Mouse (Mus musculus): Measurements from ENCODE around the gene Kcnq4. TPM values are rescaled to one million over a fixed set of nuclear protein-coding genes. Genes with fewer than 3 reads are reported as not detected.
A peak's percentile ranks its signal among the peaks of the same experiment; 100 is the strongest.

Kcnq4 gene
- total and polyA plus RNA-seq, 3 experiments = 0.05 TPM; not detected in 2

- no peak overlapping the region; the same call in 1 of the 2 replicates for H3K4me3 ChIP-seq (ENCODE audit: low read depth, low read length)
- peaks cover 84% of the 10 kb centered on the region for H3K4me1 ChIP-seq (ENCODE audit: insufficient read depth, low read depth, low read length)
- peaks cover 3% of the 10 kb centered on the region; the same call in 1 of the 2 replicates for H3K9me3 ChIP-seq (replicated peaks)
- no peaks in the 10 kb centered on the region for H3K36me3 ChIP-seq (replicated peaks)
- TF ChIP-seq GATA2 (IDR thresholded peaks at IDR 0.05; ENCODE audit: borderline replicate concordance, low read depth, low read length) (no peak), TAL1 (conservative IDR thresholded peaks at IDR 0.05; ENCODE audit: low read depth, low read length) (peak; percentile 90)
- ATAC-seq (ENCODE audit: extremely low read depth, insufficient number of reproducible peaks, low FRiP score, poor library complexity, severe bottlenecking) (peak; percentile 98), DNase-seq (ENCODE audit: low spot score) (peak; percentile 71)
- no peaks in the 10 kb centered on the region for H3K27me3 ChIP-seq (ENCODE audit: insufficient read depth, low read length)
These were observed 73.5 kb downstream of the Kcnq4 start for GRCm38 (mm10) chr4:120674775-120675451.

GRCm38 (mm10) chr4:120673606-120674005, 74.8 kb downstream of the Kcnq4 start:
- ATAC-seq (ENCODE audit: extremely low read depth, insufficient number of reproducible peaks, low FRiP score, poor library complexity, severe bottlenecking) = no peak
- no peak for TF ChIP-seq POLR2AphosphoS5 (IDR thresholded peaks at IDR 0.05; ENCODE audit: insufficient replicate concordance, low read depth, low read length)
- H3K9me3 ChIP-seq (replicated peaks) = no peaks in the 10 kb centered on the region; the same call in 1 of the 2 replicates
- peaks cover 87% of the 10 kb centered on the region for H3K4me1 ChIP-seq (ENCODE audit: insufficient read depth, low read depth, low read length)
- H3K36me3 ChIP-seq (replicated peaks) = peaks cover 4% of the 10 kb centered on the region
- no peak overlapping the region for H3K4me3 ChIP-seq (ENCODE audit: low read depth, low read length)
- H3K27me3 ChIP-seq (ENCODE audit: insufficient read depth, low read length) = no peaks in the 10 kb centered on the region
- no peak for DNase-seq (ENCODE audit: low spot score)

GRCm38 (mm10) chr4:120671046-120671445, 77.4 kb downstream of the Kcnq4 start:
- H3K36me3 ChIP-seq (replicated peaks) = peaks cover 12% of the 10 kb centered on the region
- H3K9me3 ChIP-seq (replicated peaks) = no peaks in the 10 kb centered on the region
- H3K27me3 ChIP-seq (ENCODE audit: insufficient read depth, low read length) = no peaks in the 10 kb centered on the region
- DNase-seq (ENCODE audit: low spot score) (no peak), ATAC-seq (ENCODE audit: extremely low read depth, insufficient number of reproducible peaks, low FRiP score, poor library complexity, severe bottlenecking) (no peak)
- no peak for TF ChIP-seq GATA2 (IDR thresholded peaks at IDR 0.05; ENCODE audit: borderline replicate concordance, low read depth, low read length)
- no peak for TF ChIP-seq TAL1 (conservative IDR thresholded peaks at IDR 0.05; ENCODE audit: low read depth, low read length)
- no peak for TF ChIP-seq CTCF (IDR thresholded peaks at IDR 0.05; ENCODE audit: low read depth, low read length)
- TF ChIP-seq POLR2AphosphoS5 (IDR thresholded peaks at IDR 0.05; ENCODE audit: insufficient replicate concordance, low read depth, low read length) = no peak
- TF ChIP-seq GATA1 (IDR thresholded peaks at IDR 0.05; ENCODE audit: borderline replicate concordance, low read length) = no peak
- H3K4me1 ChIP-seq (ENCODE audit: insufficient read depth, low read depth, low read length) = peaks cover 80% of the 10 kb centered on the region
- no peak overlapping the region for H3K4me3 ChIP-seq (ENCODE audit: low read depth, low read length)

GRCm38 (mm10) chr4:120669585-120669984, 78.8 kb downstream of the Kcnq4 start:
- peaks cover 81% of the 10 kb centered on the region for H3K4me1 ChIP-seq (ENCODE audit: insufficient read depth, low read depth, low read length)
- peaks cover 12% of the 10 kb centered on the region for H3K36me3 ChIP-seq (replicated peaks)
- H3K27me3 ChIP-seq (ENCODE audit: insufficient read depth, low read length) = no peaks in the 10 kb centered on the region
- DNase-seq (ENCODE audit: low spot score) = no peak
- H3K4me3 ChIP-seq (ENCODE audit: low read depth, low read length) = peak overlapping the region; percentile 36; the same call in 1 of the 2 replicates
- no peak for TF ChIP-seq POLR2AphosphoS5 (IDR thresholded peaks at IDR 0.05; ENCODE audit: insufficient replicate concordance, low read depth, low read length)
- peak; percentile 71 for TF ChIP-seq TAL1 (conservative IDR thresholded peaks at IDR 0.05; ENCODE audit: low read depth, low read length)
- no peaks in the 10 kb centered on the region for H3K9me3 ChIP-seq (replicated peaks)
- peak; percentile 11; the same call in 1 of the 2 replicates for ATAC-seq (ENCODE audit: extremely low read depth, insufficient number of reproducible peaks, low FRiP score, poor library complexity, severe bottlenecking)

GRCm38 (mm10) chr4:120668551-120668950, 79.9 kb downstream of the Kcnq4 start:
- H3K4me3 ChIP-seq (ENCODE audit: low read depth, low read length) = peak overlapping the region; percentile 95
- no peak for TF ChIP-seq TAL1 (conservative IDR thresholded peaks at IDR 0.05; ENCODE audit: low read depth, low read length)
- TF ChIP-seq POLR2AphosphoS5 (IDR thresholded peaks at IDR 0.05; ENCODE audit: insufficient replicate concordance, low read depth, low read length) = no peak
- TF ChIP-seq GATA2 (IDR thresholded peaks at IDR 0.05; ENCODE audit: borderline replicate concordance, low read depth, low read length) = no peak
- TF ChIP-seq CTCF (IDR thresholded peaks at IDR 0.05; ENCODE audit: low read depth, low read length) = no peak
- no peak for TF ChIP-seq GATA1 (IDR thresholded peaks at IDR 0.05; ENCODE audit: borderline replicate concordance, low read length)
- peaks cover 75% of the 10 kb centered on the region for H3K4me1 ChIP-seq (ENCODE audit: insufficient read depth, low read depth, low read length)
- DNase-seq (ENCODE audit: low spot score) (no peak), ATAC-seq (ENCODE audit: extremely low read depth, insufficient number of reproducible peaks, low FRiP score, poor library complexity, severe bottlenecking) (no peak)
- H3K9me3 ChIP-seq (replicated peaks) = no peaks in the 10 kb centered on the region
- H3K27me3 ChIP-seq (ENCODE audit: insufficient read depth, low read length) = no peaks in the 10 kb centered on the region
- peaks cover 12% of the 10 kb centered on the region for H3K36me3 ChIP-seq (replicated peaks)

- Histone ChIP-seq H3K4me1 (ENCODE audit: insufficient read depth, low read depth, low read length) (peaks cover 74% of the 10 kb centered on the region), H3K4me3 (ENCODE audit: low read depth, low read length) (peak overlapping the region; percentile 95), H3K27me3 (ENCODE audit: insufficient read depth, low read length) (no peaks in the 10 kb centered on the region), H3K36me3 (replicated peaks) (peaks cover 12% of the 10 kb centered on the region), H3K9me3 (replicated peaks) (no peaks in the 10 kb centered on the region)
- no peak for TF ChIP-seq POLR2AphosphoS5 (IDR thresholded peaks at IDR 0.05; ENCODE audit: insufficient replicate concordance, low read depth, low read length)
- no peak for TF ChIP-seq GATA2 (IDR thresholded peaks at IDR 0.05; ENCODE audit: borderline replicate concordance, low read depth, low read length)
- no peak for TF ChIP-seq CTCF (IDR thresholded peaks at IDR 0.05; ENCODE audit: low read depth, low read length)
- ATAC-seq (ENCODE audit: extremely low read depth, insufficient number of reproducible peaks, low FRiP score, poor library complexity, severe bottlenecking) = no peak
- no peak for DNase-seq (ENCODE audit: low spot score)
These were observed 80.9 kb downstream of the Kcnq4 start for GRCm38 (mm10) chr4:120667555-120667954.

GRCm38 (mm10) chr4:120667045-120667501, 81.3 kb downstream of the Kcnq4 start:
- Histone ChIP-seq H3K27me3 (ENCODE audit: insufficient read depth, low read length) (no peaks in the 10 kb centered on the region), H3K4me1 (ENCODE audit: insufficient read depth, low read depth, low read length) (peaks cover 71% of the 10 kb centered on the region), H3K4me3 (ENCODE audit: low read depth, low read length) (peak overlapping the region; percentile 95), H3K9me3 (replicated peaks) (no peaks in the 10 kb centered on the region), H3K36me3 (replicated peaks) (peaks cover 12% of the 10 kb centered on the region)
- DNase-seq (ENCODE audit: low spot score) (no peak), ATAC-seq (ENCODE audit: extremely low read depth, insufficient number of reproducible peaks, low FRiP score, poor library complexity, severe bottlenecking) (no peak)
- TF ChIP-seq GATA2 (IDR thresholded peaks at IDR 0.05; ENCODE audit: borderline replicate concordance, low read depth, low read length) = no peak
- no peak for TF ChIP-seq CTCF (IDR thresholded peaks at IDR 0.05; ENCODE audit: low read depth, low read length)
- no peak for TF ChIP-seq GATA1 (IDR thresholded peaks at IDR 0.05; ENCODE audit: borderline replicate concordance, low read length)
- no peak for TF ChIP-seq POLR2AphosphoS5 (IDR thresholded peaks at IDR 0.05; ENCODE audit: insufficient replicate concordance, low read depth, low read length)
- no peak for TF ChIP-seq TAL1 (conservative IDR thresholded peaks at IDR 0.05; ENCODE audit: low read depth, low read length)
